ENCODE assay signal across 8 mouse cellular contexts in the genomic region with DNA sequence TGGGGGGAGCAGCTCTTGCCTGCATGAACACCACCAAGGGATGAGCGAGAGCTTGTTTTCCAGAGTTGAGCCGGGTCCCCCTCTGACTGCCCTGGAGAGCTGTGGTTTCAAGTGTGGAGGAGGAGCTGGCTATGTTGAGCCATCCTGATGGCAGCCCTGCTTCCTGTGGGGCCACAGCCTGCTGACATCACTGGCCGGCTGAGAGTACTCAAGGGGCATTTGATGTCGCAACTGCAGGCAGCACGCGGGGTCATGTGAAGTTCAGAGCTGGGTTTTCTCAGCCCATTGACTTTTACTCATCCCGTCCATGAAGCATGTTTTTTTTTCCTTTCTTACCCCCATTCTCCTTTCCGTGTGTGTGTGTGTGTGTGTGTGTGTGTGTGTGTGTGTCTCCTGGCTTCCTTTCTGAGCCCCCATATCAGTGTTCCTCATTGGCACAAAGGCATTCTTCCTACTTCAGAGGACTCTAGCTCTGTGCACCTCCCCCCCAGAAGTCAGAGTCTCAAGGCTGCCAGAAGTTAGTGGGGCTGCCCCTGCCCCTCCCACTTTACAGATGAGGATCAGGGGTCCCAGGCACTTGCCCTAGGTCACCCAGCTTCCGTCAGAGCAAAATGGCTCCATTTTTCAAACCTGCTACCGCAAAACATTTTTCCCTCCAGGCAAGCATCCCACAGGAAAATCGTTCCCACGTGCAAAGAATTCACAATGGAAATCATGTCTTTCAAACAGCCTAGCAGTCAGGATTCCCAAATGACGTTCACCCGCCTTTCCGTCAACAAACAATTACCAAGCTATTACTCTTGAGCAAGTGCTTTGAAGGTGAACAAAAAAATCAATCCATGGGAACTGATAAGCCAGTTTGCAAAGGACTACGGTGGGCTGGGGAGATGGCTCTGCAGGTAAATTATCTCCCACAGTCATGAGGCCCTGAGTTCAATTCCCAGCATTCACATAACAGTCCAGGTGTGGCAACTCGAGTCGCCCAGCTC. TPM values are rescaled to one million over a fixed set of nuclear protein-coding genes. Genes with fewer than 3 reads are reported as not detected.
A peak's percentile ranks its signal among the peaks of the same experiment; 100 is the strongest.
DNase-seq lines count a peak whose midpoint lies in the region; ATAC-seq and TF ChIP-seq lines count a peak whose summit lies in the region.

No protein-coding gene starts in this region.

- 0 out of 2 replicates have a peak overlapping the region, but pooled peaks have one; percentile 19 for H3K27ac ChIP-seq in forebrain, embryonic 12.5 days
- H3K27ac ChIP-seq in forebrain, embryonic 15.5 days (replicated peaks): no peak overlapping the region
- H3K27ac ChIP-seq in bone marrow macrophage, adult 2 months (ENCODE audit: insufficient read depth, low read depth, low read length): no peak overlapping the region
- peak overlapping the region; percentile 84 for H3K27ac ChIP-seq in kidney, embryonic 15.5 days

- no peaks in the 10 kb centered on the region for H3K9me3 ChIP-seq in forebrain, embryonic 12.5 days
- no peaks in the 10 kb centered on the region for H3K9me3 ChIP-seq in forebrain, embryonic 15.5 days
- no peaks in the 10 kb centered on the region for H3K9me3 ChIP-seq in kidney, embryonic 15.5 days (replicated peaks)

- H3K36me3 ChIP-seq in forebrain, embryonic 12.5 days (replicated peaks): no peaks in the 10 kb centered on the region
- H3K36me3 ChIP-seq in forebrain, embryonic 15.5 days: no peaks in the 10 kb centered on the region
- 0 out of 2 replicates have a peak, but pooled peaks cover 4% of the 10 kb centered on the region for H3K36me3 ChIP-seq in kidney, embryonic 15.5 days

- H3K27me3 ChIP-seq in forebrain, embryonic 12.5 days: no peaks in the 10 kb centered on the region
- no peaks in the 10 kb centered on the region for H3K27me3 ChIP-seq in forebrain, embryonic 15.5 days
- H3K27me3 ChIP-seq in kidney, embryonic 15.5 days: no peaks in the 10 kb centered on the region

- H3K4me1 ChIP-seq in forebrain, embryonic 12.5 days: peaks cover 28% of the 10 kb centered on the region
- H3K4me1 ChIP-seq in forebrain, embryonic 15.5 days: peaks cover 12% of the 10 kb centered on the region; the same call in 1 of the 2 replicates
- H3K4me1 ChIP-seq in bone marrow macrophage, adult 2 months (ENCODE audit: control insufficient read depth, insufficient read depth, low read length): peaks cover 54% of the 10 kb centered on the region
- peaks cover 94% of the 10 kb centered on the region for H3K4me1 ChIP-seq in kidney, embryonic 15.5 days

- H3K4me3 ChIP-seq in forebrain, embryonic 12.5 days (replicated peaks): no peak overlapping the region
- H3K4me3 ChIP-seq in forebrain, embryonic 15.5 days: no peak overlapping the region
- 0 out of 2 replicates have a peak overlapping the region, but pooled peaks have one; percentile 0 for H3K4me3 ChIP-seq in bone marrow macrophage, adult 2 months (ENCODE audit: insufficient read depth, low read length)
- no peak overlapping the region for H3K4me3 ChIP-seq in kidney, embryonic 15.5 days (replicated peaks)

- no peak for TF ChIP-seq POLR2A in bone marrow macrophage, adult 2 months (IDR thresholded peaks at IDR 0.05; ENCODE audit: borderline replicate concordance, low read depth, low read length)

- H3K9ac ChIP-seq in forebrain, embryonic 12.5 days: no peak overlapping the region
- H3K9ac ChIP-seq in forebrain, embryonic 15.5 days (replicated peaks): no peak overlapping the region
- no peak overlapping the region for H3K9ac ChIP-seq in kidney, embryonic 15.5 days

- peak; percentile 87 to 88 for DNase-seq in heart, adult 9 months (ENCODE audit: low spot score in 2 of 2)
- peak; percentile 91 for DNase-seq in lung, postnatal 25 days (ENCODE audit: low spot score)
- peak; percentile 61 for DNase-seq in urinary bladder, postnatal 25 days (ENCODE audit: low spot score)
- DNase-seq in testis, postnatal 14 days (ENCODE audit: low spot score): no peak

- no peak for ATAC-seq in forebrain, embryonic 12.5 days (ENCODE audit: low FRiP score)
- no peak for ATAC-seq in forebrain, embryonic 15.5 days (replicated peaks)
- ATAC-seq in kidney, embryonic 15.5 days (replicated peaks; ENCODE audit: low FRiP score): peak; percentile 78

- 40% methylated on average over 18 of the region's 18 CpGs for WGBS in forebrain, embryonic 12.5 days
- 40% methylated on average over 18 of the region's 18 CpGs for WGBS in forebrain, embryonic 15.5 days
- 10% methylated on average over 18 of the region's 18 CpGs for WGBS in kidney, embryonic 15.5 days

- no peak for TF ChIP-seq CTCF in bone marrow macrophage, adult 2 months (IDR thresholded peaks at IDR 0.05; ENCODE audit: low read depth, low read length)

- no peak overlapping the region for H3K4me2 ChIP-seq in forebrain, embryonic 12.5 days
- no peak overlapping the region for H3K4me2 ChIP-seq in forebrain, embryonic 15.5 days (replicated peaks)
- H3K4me2 ChIP-seq in kidney, embryonic 15.5 days: peak overlapping the region; percentile 29

RNA-seq across cellular contexts. Expression of gene Smad3, which starts 41.4 kb away (rescaled TPM):
- 23.1 and 23.6 TPM in 2 replicates for polyA plus RNA-seq in forebrain, embryonic 12.5 days (2016; fragmentation: Nextera tagmentation; extraction: Ambion mirVana)
- polyA plus RNA-seq in forebrain, embryonic 15.5 days (2015; fragmentation: Nextera tagmentation; extraction: Ambion mirVana): 7.0 and 7.6 TPM in 2 replicates
- 6.5 and 6.9 TPM in 2 replicates for polyA plus RNA-seq in bone marrow macrophage, adult 2 months (2012; ENCODE audit: insufficient read depth, insufficient read length, missing spikeins)
- polyA plus RNA-seq in kidney, embryonic 15.5 days (2015; fragmentation: Nextera tagmentation; extraction: Ambion mirVana): 25.0 and 26.5 TPM in 2 replicates

Comparison
In these comparisons a context has a peak if more than half of its experiments do, and no peak if none do; other contexts are left out.
1. H3K27ac ChIP-seq: peak in forebrain, embryonic 12.5 days (single experiment) and kidney, embryonic 15.5 days (single experiment); none in forebrain, embryonic 15.5 days (single experiment) and bone marrow macrophage, adult 2 months (single experiment).